8 mouse cellular contexts compared by ENCODE assay signal in genomic region chr2:28304712-28305111, GRCm38 (mm10).
DNase-seq lines count a peak whose midpoint lies in the region; ATAC-seq lines count a peak whose summit lies in the region.

No protein-coding gene starts in this region.

- WGBS in neural tube, embryonic 15.5 days: 14% methylated on average over 3 of the region's 3 CpGs

- H3K27me3 ChIP-seq in neural tube, embryonic 15.5 days (replicated peaks): no peaks in the 10 kb centered on the region

- H3K4me1 ChIP-seq in neural tube, embryonic 15.5 days: no peaks in the 10 kb centered on the region; the same call in 1 of the 2 replicates

- no peaks in the 10 kb centered on the region for H3K36me3 ChIP-seq in neural tube, embryonic 15.5 days

- H3K9me3 ChIP-seq in neural tube, embryonic 15.5 days (replicated peaks): no peaks in the 10 kb centered on the region

- no peak overlapping the region for H3K9ac ChIP-seq in neural tube, embryonic 15.5 days (replicated peaks)

- no peak overlapping the region for H3K4me3 ChIP-seq in neural tube, embryonic 15.5 days (replicated peaks)

- H3K4me2 ChIP-seq in neural tube, embryonic 15.5 days: no peak overlapping the region

- no peak for ATAC-seq in CD4-positive, CD25-positive, alpha-beta regulatory T cell, adult 4 months
- no peak for ATAC-seq in neural tube, embryonic 15.5 days (ENCODE audit: low FRiP score)

- DNase-seq in CD4-positive, CD25-positive, alpha-beta regulatory T cell, adult 2 months (ENCODE audit: low read depth, low spot score): peak; percentile 54
- peak; percentile 57 for DNase-seq in neural tube, embryonic 10.5 days (ENCODE audit: extremely low spot score, low spot score)
- peak; percentile 65 for DNase-seq in embryo, embryonic 11 days
- DNase-seq in kidney, adult 8-10 months: peak; percentile 19 to 42
- peak; percentile 41 for DNase-seq in lung, postnatal 25 days (ENCODE audit: low spot score)
- DNase-seq in spleen, postnatal 10 days (ENCODE audit: low spot score in 2 of 2): peak; percentile 22 to 75

- H3K27ac ChIP-seq in neural tube, embryonic 15.5 days (replicated peaks): no peak overlapping the region
